Mouse (Mus musculus) heart, postnatal 25 days (tissue): Measurements from ENCODE around the gene Zfp105. TPM values are rescaled to one million over a fixed set of nuclear protein-coding genes. Genes with fewer than 3 reads are reported as not detected.

Source experiments
- DNase-seq: peaks from one replicate; pipeline ENCODE4 v3.0.0; 2022; ENCODE audit warnings: low spot score
- intact Hi-C: fragments of 180-260 bp; cut with DNase I; formaldehyde crosslinking; loops from one replicate; pipeline ENCODE4 v1.15.1; 2025
- total RNA-seq, 2 experiments: library from RNA; stranded (reverse); gene quantifications; 2 replicates each; pipeline ENCODE4 v1.2.3; 2021

Zfp105 gene
- total RNA-seq: 1 to 10 TPM; 1.9 to 2.5 TPM

- peak; percentile 54 for DNase-seq
- intact Hi-C loops: no loop called here
Observed at GRCm38 (mm10) chr9:122922936-122923381, at the start of gene Zfp105. Gene Zfp105 (plus strand): TSS chr9:122923072.

GRCm38 (mm10) chr9:122874653-122875052 lies 48.2 kb upstream of the Zfp105 start:
- intact Hi-C loops: no loop called here
- DNase-seq: no peak

- intact Hi-C loops: no loop called here
- DNase-seq: no peak
Observed at GRCm38 (mm10) chr9:122875145-122875544, 47.7 kb upstream of the Zfp105 start.

GRCm38 (mm10) chr9:122885385-122885784 lies 37.5 kb upstream of the Zfp105 start, which contains the start of gene Zkscan7:
Gene Zkscan7 (plus strand): TSS chr9:122885685.
- intact Hi-C loops: loop anchor here (1.0 to 10.0 kb wide), 3 partner anchors 18 to 151 kb away; partner anchors contain the start of genes 1110059G10Rik and Kif15
- DNase-seq: no peak

GRCm38 (mm10) chr9:122886372-122887179 lies 36.3 kb upstream of the Zfp105 start:
- DNase-seq: peak; percentile 13
- intact Hi-C loops: loop anchor here (5.0 to 10.0 kb wide), 2 partner anchors 66 to 152 kb away; partner anchors contain the start of genes 1110059G10Rik and Kif15

- DNase-seq: no peak
- intact Hi-C loops: no loop called here
Observed at GRCm38 (mm10) chr9:122901047-122901446, 21.8 kb upstream of the Zfp105 start.

- intact Hi-C loops: no loop called here
- peak; percentile 21 for DNase-seq
Observed at GRCm38 (mm10) chr9:122902717-122903535, 19.9 kb upstream of the Zfp105 start.

- no peak for DNase-seq
- intact Hi-C loops: no loop called here
Observed at GRCm38 (mm10) chr9:122922436-122922835, 436 bp upstream of the Zfp105 start.

GRCm38 (mm10) chr9:122928915-122929314 lies 6.0 kb downstream of the Zfp105 start:
- DNase-seq: no peak
- intact Hi-C loops: no loop called here

- DNase-seq: peak; percentile 78
- intact Hi-C loops: loop anchor here (2.0 to 5.0 kb wide), 4 partner anchors 64 to 214 kb away; partner anchors contain the start of genes Zfp445 and Zkscan7
Observed at GRCm38 (mm10) chr9:122950643-122951475, 28.0 kb downstream of the Zfp105 start, which contains the start of the genes 1110059G10Rik and Kif15. Gene 1110059G10Rik (minus strand): TSS chr9:122951000. Gene Kif15 (plus strand): TSS chr9:122951046.

Other genes starting within 250 kb of the Zfp105 start
- gene Topaz1, start 175.7 kb upstream of the Zfp105 start, total RNA-seq: not detected
- gene Tcaim, start 117.5 kb upstream of the Zfp105 start, total RNA-seq: 10 to 100 TPM; 49.6 to 50.8 TPM
- not detected for gene Gm35549, start 79.0 kb upstream of the Zfp105 start, total RNA-seq
- 10 to 100 TPM; 78.6 to 88.5 TPM for gene Zfp445, start 57.1 kb upstream of the Zfp105 start, total RNA-seq
- gene Zkscan7, start 37.4 kb upstream of the Zfp105 start, total RNA-seq: 1 to 10 TPM; 5.0 to 6.1 TPM
- gene 1110059G10Rik, start 27.9 kb downstream of the Zfp105 start, total RNA-seq: 10 to 100 TPM; 15.1 to 19.3 TPM
- 1 to 10 TPM in 1 of 2 experiments, under 1 TPM in 1; 0.91 to 1.1 TPM for gene Kif15, start 28.0 kb downstream of the Zfp105 start, total RNA-seq
- gene Tmem42, start 98.3 kb downstream of the Zfp105 start, total RNA-seq: 10 to 100 TPM; 13.7 to 13.9 TPM
- gene Tgm4, start 111.7 kb downstream of the Zfp105 start, total RNA-seq: under 1 TPM in 1 of 2 experiments, not detected in 1; 0.42 TPM
- gene Zdhhc3, start 190.1 kb downstream of the Zfp105 start, total RNA-seq: 10 to 100 TPM; 42.8 TPM
- 10 to 100 TPM; 28.0 to 30.2 TPM for gene Exosc7, start 190.1 kb downstream of the Zfp105 start, total RNA-seq
- gene Clec3b, start 227.9 kb downstream of the Zfp105 start, total RNA-seq: 10 to 100 TPM; 63.0 to 63.6 TPM